Mouse (Mus musculus): ENCODE results near the gene Adamts15.
A peak's percentile ranks its signal among the peaks of the same experiment; 100 is the strongest.

The Adamts15 gene

DNA sequence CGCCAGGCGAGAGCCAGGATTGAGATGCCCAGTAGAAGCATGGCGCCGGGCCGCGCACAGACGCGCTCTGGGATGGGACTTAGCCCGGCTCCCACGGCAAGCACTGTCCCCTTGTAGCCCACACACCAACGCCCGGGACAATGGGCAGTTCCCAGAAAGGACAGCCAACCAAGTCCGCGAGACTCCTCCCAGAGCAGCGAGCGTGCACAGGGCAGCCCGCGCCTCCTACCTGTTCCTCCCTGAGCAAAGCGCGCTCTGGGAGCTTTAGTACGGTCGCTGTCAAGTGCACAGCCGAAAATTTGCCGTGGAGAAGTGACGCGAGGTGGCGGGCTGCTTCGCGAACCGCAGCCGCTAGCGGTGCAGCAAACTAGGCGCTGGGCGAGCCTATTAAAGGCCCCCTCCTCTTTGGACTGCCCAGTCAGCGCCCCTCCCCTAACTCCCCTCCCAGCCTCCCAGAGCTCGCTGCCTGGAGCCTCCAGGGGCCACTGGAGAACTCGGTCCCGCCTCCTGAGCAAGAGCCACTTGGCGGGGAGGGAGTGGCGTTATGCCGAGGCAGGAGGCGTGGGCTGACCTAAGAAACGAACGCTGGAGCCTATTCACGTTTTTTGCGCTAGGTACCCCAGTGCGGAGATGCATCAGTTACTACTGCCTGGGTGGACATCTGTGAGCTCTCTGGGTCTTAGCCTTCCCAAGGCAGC, at the start of gene Adamts15:
Gene Adamts15 (minus strand): TSS at position 256 of the 698 bp plus-strand sequence.
- no peak for DNase-seq (ENCODE audit: low read depth)

DNA sequence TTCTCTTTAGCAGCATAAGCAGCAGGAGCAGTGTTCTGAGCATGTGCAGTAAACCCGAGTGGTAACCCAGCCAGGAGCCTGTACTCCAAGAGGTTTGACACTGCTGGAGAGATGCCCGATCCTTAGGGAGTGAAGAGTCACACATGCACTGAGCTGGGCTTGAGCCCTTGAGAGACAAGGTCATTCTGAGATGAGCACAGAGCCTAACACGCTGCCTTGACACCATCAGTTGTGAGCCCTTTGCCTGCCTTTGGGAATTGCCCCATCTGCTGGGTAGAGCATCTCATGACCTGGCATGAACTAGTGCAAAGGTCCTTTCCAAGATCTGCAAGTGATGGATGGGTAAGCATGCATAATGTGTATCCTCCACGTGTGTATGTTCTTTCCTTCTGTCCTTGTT, 49.7 kb upstream of the Adamts15 start:
- DNase-seq (ENCODE audit: low read depth) = no peak

DNA sequence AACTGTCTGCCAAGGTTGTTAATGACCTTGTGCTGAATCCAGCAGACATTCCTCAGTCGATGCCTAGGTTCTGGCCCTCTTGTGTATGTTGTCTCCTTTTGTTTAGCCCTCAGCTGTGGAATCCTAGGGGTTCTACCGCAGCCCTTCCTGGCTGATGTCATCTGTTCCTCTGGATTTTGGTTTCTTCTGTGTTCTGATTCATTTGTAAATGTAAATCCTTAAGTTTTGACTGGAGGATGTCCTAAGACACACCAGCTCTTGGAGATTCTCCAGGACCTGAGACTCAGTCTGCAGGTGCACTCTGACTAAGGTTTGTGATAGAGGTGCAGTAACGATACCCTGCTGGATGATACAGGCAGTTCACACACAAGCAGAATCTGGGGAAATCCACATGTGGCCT, 47.7 kb upstream of the Adamts15 start:
- no peak for DNase-seq (ENCODE audit: low read depth)

DNA sequence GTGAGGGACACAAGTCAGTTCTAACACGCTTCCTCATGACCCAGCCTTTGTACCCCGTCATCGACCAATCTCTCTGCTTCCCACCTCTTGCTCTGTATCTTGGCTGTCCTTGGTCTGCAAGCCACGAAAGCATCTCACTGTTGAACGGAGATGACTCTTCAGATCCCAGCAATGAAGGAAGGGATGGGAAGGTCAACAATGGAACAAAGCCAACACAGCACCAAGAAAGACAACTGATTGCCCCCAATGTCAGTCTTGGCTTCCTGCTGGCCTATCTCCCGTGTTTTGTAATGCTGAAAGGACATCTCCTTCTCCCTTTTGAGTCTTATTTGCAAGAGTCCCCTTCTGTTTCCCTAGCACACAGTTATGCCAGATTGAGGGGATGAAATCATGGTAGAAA, 45.9 kb upstream of the Adamts15 start:
- no peak for DNase-seq (ENCODE audit: low read depth)

DNA sequence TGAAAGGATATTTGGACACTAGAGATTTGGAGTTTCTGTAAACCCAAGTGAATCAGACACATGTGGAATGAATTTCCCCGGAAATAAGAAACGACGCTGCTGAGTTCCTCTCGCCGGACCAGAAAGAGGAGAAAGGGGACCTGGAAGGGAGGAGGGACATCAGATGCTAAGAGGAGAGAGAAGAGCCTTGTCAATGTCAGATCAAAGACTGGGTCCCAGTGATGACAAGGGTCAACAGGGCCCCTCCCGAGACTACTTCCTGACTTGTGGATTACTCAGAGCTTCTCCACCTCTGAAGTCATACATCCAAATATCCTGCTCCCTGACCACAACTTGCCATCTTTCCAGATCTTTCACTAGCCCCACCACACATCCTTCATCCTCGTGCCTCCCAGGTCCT, 44.6 kb upstream of the Adamts15 start:
- DNase-seq (ENCODE audit: low read depth) = no peak

DNA sequence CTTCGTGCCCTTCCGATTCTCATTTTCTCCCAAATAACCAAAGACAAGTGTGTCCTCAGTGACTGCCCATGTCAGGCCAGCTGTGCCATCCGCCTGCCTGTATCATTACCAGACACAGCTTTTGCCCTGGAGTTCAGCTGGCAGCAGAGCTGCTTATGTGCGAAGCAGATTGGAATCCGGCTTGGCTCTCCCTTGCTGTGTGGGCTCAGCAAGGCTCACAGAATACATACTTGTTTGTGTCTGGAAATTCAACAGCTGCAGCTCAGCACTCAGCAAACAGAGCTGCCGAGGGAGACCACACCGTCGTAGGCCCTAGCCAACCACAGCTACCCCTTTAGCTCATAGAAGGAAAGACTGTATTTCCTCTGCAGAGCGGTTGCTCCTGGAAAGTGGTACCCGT, 42.4 kb upstream of the Adamts15 start:
- DNase-seq (ENCODE audit: low read depth) = no peak

DNA sequence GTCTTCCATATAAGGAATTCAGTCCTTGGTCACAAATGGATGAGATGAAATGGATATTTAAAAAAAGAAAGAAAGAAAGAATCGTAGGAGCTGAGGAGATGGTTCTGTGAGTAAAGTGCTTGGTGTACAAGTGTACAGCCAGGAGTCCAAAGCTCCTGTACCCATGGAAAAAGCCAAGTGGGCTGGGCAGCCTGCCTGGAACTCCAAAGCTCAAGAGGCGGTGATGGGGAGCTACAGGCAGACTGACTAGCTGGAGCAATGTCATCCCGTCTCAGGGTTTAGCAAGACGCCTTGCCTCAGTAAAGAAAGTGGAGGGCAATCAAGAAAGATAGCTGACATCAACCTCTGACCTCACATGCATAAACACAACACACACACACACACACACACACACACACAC, 41.5 kb upstream of the Adamts15 start:
- DNase-seq (ENCODE audit: low read depth) = no peak

DNA sequence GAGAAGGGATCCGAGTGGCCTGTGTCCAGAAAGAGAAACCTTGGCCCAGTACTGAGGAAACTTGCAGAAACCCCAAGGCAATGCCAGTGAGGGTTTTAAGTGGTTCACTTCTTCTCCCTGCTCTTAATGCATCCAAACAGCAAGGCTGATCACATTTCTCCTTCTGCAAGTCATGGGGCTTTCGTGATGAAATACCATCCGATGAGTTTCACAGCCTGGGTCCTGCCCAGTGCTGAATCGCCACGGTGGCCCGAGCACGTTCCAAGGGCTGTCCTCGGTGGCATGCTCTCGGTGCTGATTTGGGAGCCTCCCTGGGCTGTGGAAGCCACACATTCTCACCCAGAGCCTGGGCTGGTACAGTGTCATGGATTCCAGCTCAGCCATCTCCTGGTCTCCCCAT, 33.0 kb upstream of the Adamts15 start:
- no peak for DNase-seq (ENCODE audit: low read depth)

DNA sequence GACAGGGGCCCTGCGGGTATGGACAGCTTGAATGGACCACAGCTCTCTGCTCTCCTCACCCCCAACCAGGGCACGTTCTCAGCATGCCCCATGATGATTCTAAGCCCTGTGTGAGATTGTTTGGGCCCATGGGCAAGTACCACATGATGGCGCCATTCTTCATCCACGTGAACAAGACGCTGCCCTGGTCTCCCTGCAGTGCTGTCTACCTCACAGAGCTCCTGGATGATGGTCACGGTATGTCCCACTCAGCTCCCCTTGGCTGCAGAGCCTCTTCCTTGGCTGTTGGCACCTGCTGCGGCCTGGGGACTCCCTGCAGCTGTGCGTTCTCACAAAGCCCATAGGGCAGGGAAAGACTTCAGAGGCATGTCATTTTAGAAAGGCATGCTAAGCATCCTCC, 31.0 kb upstream of the Adamts15 start:
- DNase-seq (ENCODE audit: low read depth) = no peak

DNA sequence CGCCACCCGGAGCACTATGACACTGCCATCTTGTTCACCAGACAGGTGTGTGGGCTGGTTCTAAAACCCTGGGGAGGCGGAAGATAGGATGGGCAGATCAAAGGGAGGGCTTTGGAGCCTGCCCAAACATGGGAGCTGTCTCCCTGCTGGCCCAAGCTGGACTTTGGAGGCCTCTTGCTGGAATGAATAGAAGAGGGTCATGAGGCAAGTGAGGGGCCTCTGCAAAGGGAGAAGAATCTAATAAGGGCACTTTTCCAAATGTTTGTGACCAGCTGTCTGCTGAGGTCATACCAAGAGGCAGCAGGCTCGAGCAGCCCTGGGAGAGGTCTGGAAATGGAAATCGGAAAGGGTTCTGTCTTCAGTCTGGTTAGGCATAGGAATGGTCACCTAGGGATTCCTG, 29.2 kb upstream of the Adamts15 start:
- DNase-seq (ENCODE audit: low read depth) = no peak

DNA sequence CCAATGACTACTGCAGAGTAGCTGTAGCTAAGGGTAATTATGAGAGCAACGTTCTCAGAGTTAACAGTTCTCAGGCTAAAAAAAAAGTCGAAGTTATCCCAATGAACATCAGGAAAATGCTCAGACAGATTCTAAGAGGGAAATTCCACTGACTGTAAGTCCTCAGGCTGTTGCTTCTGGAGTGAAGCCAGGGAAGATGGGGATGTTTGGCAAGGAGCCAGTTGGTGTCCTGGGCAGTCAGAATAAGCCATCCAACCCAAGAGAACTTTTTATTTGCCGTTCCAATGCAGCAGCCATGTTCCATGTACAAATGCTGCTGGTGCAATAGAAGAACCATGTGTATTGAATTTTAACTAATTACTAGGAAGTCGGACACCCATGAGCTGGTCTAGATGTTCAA, 28.3 kb upstream of the Adamts15 start:
- DNase-seq (ENCODE audit: low read depth) = no peak

DNA sequence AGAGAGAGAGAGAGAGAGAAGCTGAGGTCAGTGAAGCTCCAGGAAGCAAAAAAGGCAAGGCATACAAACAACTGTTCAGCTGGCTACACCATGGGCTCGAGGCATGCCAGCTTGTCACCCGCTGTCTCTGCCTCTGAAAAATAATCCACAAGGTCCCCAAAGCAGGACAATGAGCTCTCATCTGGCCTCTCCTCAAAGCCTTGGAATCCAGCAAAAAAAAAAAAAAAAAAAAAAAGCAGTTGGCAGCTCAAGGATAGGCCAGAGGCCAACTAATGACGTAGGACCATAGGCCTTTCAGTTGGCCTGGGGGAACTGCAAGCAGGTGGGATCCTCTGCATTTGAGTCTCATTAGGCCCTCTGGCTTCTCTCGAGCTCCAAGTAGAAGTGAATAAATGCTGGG, 27.7 kb upstream of the Adamts15 start:
- DNase-seq (ENCODE audit: low read depth) = no peak

DNA sequence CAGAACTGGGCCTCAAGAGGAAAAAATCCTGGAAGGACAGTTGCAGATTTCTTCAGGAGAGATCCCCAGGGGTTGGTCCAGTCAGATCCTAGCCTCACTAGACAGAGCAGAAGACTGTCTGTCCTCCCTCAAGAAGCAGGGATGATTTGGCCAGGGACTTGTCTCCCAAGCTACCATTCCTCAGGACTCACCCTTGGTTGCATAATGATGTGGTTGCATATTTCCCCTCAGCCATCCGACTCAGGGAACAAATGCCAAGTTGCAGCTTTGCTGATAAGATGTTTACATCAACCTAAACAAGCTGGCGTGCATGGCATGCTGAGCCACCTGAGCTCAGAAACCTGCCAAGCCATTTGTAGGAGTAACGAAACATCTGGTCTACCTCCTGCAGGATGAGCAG, 27.2 kb upstream of the Adamts15 start:
- no peak for DNase-seq (ENCODE audit: low read depth)

DNA sequence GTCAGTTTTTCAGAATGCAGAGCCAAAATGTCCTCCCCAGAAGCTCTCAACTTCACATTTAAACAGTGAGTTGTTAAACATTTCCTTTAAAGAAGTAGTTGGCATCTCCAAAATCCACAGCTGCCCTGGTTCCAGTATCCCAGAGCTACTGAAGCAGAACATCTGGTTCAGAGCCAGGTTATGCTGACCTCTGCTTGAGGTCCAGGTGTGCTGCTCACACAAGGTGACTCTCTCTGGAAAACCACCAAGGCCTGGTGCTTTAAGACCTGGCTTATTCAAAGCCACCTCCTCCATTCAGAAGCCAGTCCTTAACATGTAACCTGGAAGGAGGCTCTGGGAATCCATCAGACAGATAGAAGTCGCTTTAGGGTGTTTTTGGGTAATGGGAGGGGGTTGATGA, 23.0 kb upstream of the Adamts15 start:
- no peak for DNase-seq (ENCODE audit: low read depth)

DNA sequence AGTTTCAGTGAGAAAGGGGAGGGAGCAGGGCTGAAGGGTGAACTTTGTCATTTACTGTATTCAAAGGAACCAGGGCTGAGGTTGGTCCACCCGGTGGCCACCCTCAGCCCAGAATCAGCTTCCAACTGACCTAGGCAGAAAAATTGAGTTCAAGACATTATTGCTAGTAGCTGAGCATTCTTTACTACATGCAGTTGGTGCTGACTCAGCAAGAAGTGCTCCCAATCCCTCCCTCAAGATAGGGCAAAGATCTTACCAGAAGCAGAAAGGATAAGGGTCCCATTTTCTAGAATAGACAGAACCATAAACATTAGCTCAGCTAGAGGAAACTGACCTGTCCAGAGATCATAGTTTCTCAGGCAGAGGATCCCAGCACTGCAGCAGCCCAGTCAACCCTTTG, 22.0 kb upstream of the Adamts15 start:
- DNase-seq (ENCODE audit: low read depth) = no peak

DNA sequence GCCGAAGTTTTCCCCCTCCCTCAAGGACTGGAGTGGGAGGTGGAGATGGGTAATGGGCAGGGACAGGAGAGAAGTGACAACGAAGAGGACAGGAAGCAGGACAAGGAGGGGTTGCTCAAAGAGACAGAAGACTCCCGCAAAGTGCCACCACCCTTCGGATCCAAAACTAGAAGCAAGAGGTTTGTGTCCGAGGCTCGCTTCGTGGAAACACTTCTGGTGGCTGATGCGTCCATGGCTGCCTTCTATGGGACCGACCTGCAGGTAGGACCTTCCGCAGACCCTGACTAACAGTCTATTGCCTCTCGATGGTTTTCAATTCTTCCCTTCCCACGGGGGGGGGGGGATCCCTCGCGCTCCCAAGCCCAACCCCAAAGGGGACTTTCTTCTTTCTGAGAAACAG, 21.1 kb upstream of the Adamts15 start:
- no peak for DNase-seq (ENCODE audit: low read depth)

DNA sequence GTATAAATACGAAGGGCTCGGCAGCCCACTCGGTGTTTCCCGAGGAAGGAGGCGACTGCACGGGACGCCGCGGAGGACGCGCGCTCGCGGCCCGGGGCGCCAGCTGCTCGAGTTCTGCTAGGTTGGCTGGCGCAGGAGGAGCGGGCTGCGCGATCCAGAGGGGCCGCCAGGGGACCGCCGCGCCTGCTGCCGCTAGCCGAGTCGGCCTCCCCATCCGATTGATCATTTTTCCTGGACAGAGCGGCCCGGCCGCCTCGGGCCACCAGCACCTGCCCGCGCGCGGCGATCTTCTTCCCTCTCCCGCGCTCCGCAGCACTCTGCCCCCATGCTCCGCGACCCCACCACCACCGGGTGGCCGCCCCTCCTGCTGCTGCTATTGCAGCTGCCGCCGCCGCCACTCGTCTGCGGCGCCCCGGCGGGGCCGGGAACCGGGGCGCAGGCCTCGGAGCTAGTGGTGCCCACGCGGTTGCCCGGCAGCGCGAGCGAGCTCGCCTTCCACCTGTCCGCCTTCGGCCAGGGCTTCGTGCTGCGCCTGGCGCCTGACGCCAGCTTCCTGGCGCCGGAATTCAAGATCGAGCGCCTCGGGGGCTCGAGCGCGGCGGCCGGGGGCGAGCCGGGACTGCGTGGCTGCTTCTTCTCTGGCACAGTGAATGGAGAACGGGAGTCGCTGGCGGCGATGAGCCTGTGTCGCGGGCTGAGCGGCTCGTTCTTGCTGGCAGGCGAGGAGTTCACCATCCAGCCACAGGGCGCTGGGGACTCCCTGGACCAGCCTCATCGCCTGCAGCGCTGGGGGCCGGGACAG, 20.5 kb upstream of the Adamts15 start, which contains the start of gene Adamts8:
Gene Adamts8 (plus strand): TSS at position 51 of the 802 bp plus-strand sequence.
- DNase-seq (ENCODE audit: low read depth) = no peak

DNA sequence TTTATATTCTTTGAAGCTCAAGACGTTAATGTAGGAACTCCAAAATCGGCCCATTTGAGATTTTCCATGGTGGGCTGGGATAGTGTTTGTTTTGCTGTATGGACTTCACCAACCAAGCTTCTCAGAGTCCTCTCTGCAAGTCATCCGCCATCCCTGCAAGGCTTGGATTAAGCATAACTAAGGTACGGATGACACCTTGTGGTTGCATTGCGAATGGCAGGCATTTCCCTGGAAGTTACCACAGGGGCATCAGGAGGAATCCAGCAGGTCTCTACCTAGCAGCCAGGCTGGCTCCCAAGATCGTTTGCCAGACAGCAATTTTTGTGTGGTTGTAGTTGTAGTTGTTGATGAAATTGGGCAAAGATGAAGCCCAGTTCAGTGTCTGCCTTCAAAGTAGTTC, 18.1 kb upstream of the Adamts15 start:
- DNase-seq (ENCODE audit: low read depth) = peak; percentile 32

DNA sequence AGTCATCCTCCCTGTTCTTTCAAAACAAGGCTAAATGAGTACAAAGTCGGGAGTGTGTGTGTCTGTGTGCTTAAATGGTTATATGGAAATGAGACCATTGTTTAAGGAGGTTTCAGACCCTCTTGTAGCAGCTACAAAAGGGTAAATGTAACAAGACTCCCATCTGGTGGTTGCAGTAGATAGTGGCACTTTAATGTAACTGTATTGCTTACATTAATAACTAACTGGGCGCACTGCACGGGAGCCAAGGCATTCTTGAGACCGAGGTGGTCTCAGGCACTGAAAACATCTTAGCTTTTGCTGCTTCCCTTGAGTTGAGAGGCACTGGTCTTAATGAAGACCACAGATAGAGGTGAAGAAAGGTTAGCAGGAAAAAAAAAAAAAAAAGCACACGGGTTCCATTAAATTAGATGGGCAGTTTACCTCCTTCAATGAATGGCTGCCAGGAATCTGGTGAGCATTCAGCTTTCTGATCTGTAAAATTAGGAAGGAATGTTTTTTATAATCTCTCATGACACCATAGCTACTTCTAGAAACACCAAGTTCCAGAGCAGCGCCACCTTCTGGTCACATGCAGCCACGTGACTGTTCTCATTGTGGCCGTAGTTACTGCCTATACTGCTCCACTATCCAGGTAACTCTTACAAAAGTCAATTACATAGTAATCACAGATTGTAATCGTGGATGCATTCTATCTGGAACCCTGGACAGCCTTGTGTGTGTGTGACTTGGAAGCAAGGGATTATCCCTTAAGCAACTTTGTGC, 14.6 kb upstream of the Adamts15 start:
- DNase-seq (ENCODE audit: low read depth) = peak; percentile 8

DNA sequence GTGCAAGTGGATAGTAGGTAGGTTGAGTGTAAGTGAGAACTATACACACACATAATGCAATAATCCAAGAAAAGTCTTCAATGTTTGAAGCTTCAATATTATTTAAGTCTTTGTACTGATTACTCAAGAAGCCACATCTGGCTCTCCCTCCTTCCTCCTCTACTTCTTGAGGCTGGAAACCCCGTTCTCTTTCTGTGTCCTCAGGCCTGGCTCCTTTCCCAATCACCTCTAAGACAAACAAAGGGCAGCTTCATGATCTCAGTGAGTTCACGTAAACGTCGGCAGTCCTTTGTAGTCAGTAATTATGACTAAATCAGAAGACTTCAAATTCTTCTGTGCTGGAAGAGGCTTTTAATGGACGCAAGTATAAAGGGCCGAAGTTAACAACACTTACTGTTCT, 12.6 kb upstream of the Adamts15 start:
- no peak for DNase-seq (ENCODE audit: low read depth)

DNA sequence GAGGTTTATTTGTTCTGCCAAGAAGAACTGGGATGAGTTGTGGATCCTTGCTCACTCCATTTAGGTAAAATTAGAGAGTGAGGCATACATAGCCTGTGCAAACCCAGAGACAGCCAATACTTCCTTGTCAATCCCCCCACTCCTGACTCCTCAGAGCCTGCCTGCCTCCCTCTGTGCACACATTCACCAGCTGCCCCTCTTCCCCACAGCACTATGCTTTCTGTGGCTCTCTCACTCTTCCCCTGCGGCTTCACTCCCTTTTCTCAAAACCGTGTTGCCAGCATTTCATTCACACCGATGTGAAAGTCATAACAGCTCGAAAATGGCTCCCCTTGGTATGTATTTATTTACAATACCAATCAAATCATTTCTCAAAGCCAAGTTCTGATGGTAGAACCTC, 10.1 kb upstream of the Adamts15 start:
- no peak for DNase-seq (ENCODE audit: low read depth)

DNA sequence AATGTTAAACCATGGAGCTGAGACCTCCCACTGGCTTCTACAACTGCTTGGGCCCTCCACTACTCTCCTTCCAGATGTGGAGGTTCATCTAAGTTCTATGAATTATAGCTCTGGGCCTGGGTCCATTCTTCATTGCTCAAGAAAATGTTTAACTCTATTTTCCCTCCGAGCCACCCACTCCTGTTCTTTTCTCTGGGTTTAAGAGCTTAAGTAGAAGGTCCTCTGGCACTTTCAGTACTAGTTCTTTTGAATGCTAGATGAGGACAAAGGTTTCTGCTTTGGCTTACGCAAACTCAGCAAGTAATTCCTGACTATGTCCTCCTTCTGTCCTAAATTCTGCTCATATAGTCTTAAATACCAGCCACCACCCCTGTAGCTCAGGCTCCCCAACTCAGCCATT, 6.5 kb upstream of the Adamts15 start:
- no peak for DNase-seq (ENCODE audit: low read depth)
